Mouse (Mus musculus): ENCODE results near the gene Gas2.

- TF ChIP-seq GATA1 (IDR thresholded peaks at IDR 0.05; ENCODE audit: borderline replicate concordance, low read length) (no peak), FLI1 (IDR thresholded peaks at IDR 0.05; ENCODE audit: low read length) (no peak)
These were observed at the start of gene Gas2 for GRCm38 (mm10) chr7:51861250-51862096.
